Mouse (Mus musculus) forelimb bud, embryonic 11.5 days (tissue): ENCODE data around the gene Pde4dip.
A peak's percentile ranks its signal among the peaks of the same experiment; 100 is the strongest.

ENCODE experiments used
- DNase-seq: peaks from one replicate; pipeline ENCODE4 v3.0.0-alpha.2; 2012; ENCODE audit warnings: low read depth, low spot score

The Pde4dip gene

GRCm38 (mm10) chr3:97888168-97888901 lies at the start of gene Pde4dip:
Gene Pde4dip, minus strand, starts transcription at chr3:97888707.
- no peak for DNase-seq

GRCm38 (mm10) chr3:97937945-97938266 lies 49.4 kb upstream of the Pde4dip start:
- no peak for DNase-seq

- DNase-seq, result no peak
Measured at GRCm38 (mm10) chr3:97937068-97937944, 48.8 kb upstream of the Pde4dip start.

GRCm38 (mm10) chr3:97934331-97935300 lies 46.1 kb upstream of the Pde4dip start:
- DNase-seq, result peak; percentile 59

GRCm38 (mm10) chr3:97933811-97934210 lies 45.3 kb upstream of the Pde4dip start:
- no peak for DNase-seq

- no peak for DNase-seq
Measured at GRCm38 (mm10) chr3:97933251-97933650, 44.7 kb upstream of the Pde4dip start.

GRCm38 (mm10) chr3:97932771-97933170 lies 44.3 kb upstream of the Pde4dip start:
- DNase-seq, result no peak

GRCm38 (mm10) chr3:97932131-97932530 lies 43.6 kb upstream of the Pde4dip start:
- peak; percentile 51 for DNase-seq

GRCm38 (mm10) chr3:97931310-97931885 lies 42.9 kb upstream of the Pde4dip start:
- no peak for DNase-seq

GRCm38 (mm10) chr3:97930787-97931158 lies 42.3 kb upstream of the Pde4dip start:
- no peak for DNase-seq

- no peak for DNase-seq
Measured at GRCm38 (mm10) chr3:97930141-97930786, 41.8 kb upstream of the Pde4dip start.

- peak; percentile 86 for DNase-seq
Measured at GRCm38 (mm10) chr3:97928968-97929858, 40.7 kb upstream of the Pde4dip start.

GRCm38 (mm10) chr3:97927322-97927721 lies 38.8 kb upstream of the Pde4dip start:
- DNase-seq, result no peak

- DNase-seq, result no peak
Measured at GRCm38 (mm10) chr3:97925246-97925645, 36.7 kb upstream of the Pde4dip start.

- DNase-seq, result no peak
Measured at GRCm38 (mm10) chr3:97918885-97919550, 30.5 kb upstream of the Pde4dip start.

- no peak for DNase-seq
Measured at GRCm38 (mm10) chr3:97915081-97915480, 26.6 kb upstream of the Pde4dip start.

GRCm38 (mm10) chr3:97911093-97911492 lies 22.6 kb upstream of the Pde4dip start:
- DNase-seq, result no peak

- no peak for DNase-seq
Measured at GRCm38 (mm10) chr3:97909737-97910136, 21.2 kb upstream of the Pde4dip start.

GRCm38 (mm10) chr3:97901586-97901985 lies 13.1 kb upstream of the Pde4dip start:
- no peak for DNase-seq
